Mouse (Mus musculus) thymus, postnatal 0 days (tissue): ENCODE data around the gene Fam110c. TPM values are rescaled to one million over a fixed set of nuclear protein-coding genes. Genes with fewer than 3 reads are reported as not detected.
A peak's percentile ranks its signal among the peaks of the same experiment; 100 is the strongest.

Source experiments
- DNase-seq: peaks from one replicate; pipeline ENCODE4 v3.0.0-alpha.2; 2015; ENCODE audit warnings: low spot score
- polyA plus RNA-seq: library from polyadenylated mRNA; unstranded; fragments of >200 nt; fragmentation: Nextera tagmentation; extraction: Ambion mirVana; gene quantifications from 2 replicates; pipeline ENCODE4 v1.2.1, GENCODE M21; 2015

Fam110c gene
- polyA plus RNA-seq, 1 experiment from 2014 or later = 0.26 TPM

DNA sequence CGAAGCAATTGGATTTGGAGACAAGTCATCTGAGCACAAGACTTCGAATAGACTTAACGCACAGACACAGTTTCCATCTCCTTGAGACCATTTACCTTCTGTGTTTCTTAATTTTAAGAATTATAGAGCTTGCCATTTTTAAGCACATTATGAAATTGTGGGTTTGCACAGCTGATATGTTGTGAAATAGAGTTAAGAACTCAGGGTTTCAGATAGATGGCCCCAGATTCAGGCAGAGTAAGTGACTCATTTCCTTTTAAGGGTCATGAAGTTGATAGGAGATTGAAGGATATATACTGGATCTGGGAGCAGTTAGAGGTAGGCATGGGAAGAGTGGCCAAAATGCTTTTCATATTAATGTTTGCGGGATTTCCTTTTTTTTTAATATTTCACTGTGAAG lies 27.5 kb downstream of the Fam110c start:
- no peak for DNase-seq

DNA sequence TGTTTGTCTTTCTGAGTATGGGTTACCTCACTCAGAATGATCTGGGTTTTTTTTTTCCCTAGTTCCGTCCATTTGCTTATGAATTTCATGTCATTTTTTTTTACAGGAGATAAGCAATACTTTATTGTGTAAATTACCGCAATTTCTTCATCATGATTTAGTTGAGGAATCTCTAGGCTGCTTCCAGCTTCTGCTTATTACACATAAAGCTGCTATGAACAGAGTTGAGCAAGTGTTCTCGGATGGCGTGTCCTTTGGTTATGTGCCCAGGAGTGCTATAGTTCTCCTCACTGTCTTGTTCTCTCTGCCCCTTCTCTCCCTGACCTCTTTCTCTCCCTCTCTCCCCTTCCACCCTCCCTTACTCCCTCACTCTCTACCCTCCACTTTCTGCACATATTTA lies 28.2 kb downstream of the Fam110c start:
- DNase-seq = no peak

DNA sequence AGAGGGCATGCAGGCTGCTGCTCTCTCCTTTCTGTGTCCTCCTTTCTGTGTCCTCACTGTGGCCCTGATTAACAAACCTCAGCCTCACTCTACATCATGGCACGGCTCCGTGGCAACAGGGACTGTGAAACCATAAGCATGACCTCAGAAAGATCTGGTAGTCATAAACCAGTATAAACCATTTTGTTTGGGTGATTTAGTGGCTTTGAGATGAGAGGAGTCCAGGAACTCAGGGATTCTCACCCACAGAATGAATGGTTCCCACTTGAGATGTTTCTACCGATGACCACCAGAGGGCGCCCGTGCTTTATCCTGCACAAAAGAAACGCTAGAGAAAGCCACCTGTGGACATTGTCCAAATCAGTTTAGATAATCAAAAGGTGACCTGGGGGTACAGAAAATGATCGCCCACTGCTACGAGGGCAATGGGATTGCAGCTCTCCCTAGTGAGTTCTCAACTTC lies 42.4 kb downstream of the Fam110c start:
- DNase-seq = peak; percentile 42

DNA sequence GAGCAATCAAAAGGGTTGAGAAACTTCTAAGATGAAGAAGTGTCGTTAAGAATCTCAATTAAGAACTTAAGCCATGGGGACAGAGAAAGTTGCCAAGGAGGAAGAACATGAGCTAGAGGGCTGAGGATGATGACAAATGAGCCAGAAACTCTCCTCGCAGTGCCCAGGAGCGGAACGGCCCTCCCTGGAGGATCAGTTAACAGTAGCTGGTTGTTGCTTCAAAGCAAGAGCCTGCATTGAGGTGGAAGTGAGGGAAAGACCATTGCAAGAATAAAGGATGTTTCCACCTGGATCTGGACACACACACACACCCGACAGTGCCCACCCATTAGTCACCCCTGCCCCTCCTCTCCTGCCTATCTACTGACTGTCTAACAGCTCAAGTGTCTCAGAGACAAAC lies 46.9 kb downstream of the Fam110c start:
- DNase-seq = no peak

DNA sequence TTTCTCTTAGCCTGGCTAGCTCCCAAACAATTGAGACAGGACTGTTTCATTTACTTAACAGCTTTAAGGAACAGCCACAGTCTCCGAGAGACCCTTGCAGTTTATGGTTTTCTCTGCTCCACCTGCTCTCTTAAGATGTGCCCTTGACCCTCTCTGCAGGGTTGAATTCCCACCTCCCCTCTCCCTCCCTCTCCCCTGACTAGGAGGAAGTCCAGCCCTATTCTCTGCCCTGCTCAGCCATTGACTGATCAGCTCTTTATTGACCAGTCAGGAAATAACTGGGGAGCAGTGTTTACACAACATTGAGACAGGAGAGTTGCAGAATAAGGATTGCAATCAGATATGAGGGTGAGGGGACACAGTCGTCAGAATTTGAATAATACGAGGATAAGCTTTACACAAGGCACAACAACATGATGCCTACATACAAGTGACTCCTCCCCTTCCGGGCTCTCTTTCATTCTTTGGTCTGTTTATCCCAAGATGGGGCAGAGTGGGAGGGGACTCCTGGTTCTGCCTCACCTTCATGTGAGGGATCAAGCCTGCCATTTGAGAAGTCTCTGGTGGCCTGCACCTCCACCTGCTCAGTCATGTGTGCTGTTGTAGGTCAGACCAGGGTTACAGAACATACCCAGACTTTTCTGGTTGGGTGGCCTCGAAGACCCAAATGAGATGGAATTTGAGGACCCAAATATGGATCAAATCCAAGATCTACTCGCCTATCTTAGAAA lies 49.4 kb downstream of the Fam110c start:
- no peak for DNase-seq

DNA sequence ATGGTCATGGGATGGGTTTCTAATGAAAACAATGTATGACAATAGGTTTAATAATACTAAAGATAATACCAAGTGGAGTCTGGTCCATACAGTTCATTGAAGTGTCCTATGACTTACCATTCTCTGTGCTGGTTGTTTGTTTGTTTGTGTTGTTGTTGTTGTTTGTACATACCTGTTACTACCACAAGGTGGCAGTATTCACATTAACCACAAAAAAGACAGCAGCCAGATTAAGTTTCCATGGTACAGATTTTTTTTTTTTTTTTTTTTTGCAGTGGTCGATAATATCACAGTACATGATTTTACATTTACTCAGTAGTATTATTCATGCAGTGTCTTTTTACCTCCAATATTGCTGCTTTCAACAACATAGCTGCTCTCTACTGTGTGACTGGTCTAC lies 52.4 kb downstream of the Fam110c start:
- DNase-seq = no peak

DNA sequence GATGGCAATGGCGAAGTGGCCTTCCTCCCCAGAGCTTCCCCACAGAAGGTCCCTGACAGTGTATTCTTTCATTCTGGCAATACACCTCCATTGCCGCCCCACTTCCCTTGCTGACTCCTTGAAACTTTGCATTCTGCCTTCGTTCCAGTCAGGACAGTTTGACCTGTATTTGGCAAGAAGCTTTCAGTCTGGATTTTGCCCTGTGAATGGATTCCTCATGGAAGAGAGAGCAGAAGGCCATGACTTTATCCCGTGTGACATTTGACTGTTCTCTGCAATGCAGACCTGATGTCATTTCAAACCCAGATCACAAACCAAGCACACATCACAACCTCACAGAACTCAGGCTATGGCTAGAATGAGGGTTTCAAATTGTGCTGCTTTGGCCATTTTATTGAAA lies 55.9 kb downstream of the Fam110c start:
- DNase-seq = no peak

Other genes with a start within 250 kb of the Fam110c start
- gene Alkal2, start 189.5 kb upstream of the Fam110c start, polyA plus RNA-seq = 0.17 TPM in 1 of 2 replicates, not detected in the other
- 116 and 119 TPM in 2 replicates for gene Acp1, start 162.3 kb upstream of the Fam110c start, polyA plus RNA-seq
- gene Sh3yl1, start 162.2 kb upstream of the Fam110c start, polyA plus RNA-seq = 4.1 and 5.1 TPM in 2 replicates
- gene Gm6993, start 166.9 kb downstream of the Fam110c start, polyA plus RNA-seq = not detected in 2 replicates
- gene Lamb1, start 191.4 kb downstream of the Fam110c start, polyA plus RNA-seq = 13.6 and 14.0 TPM in 2 replicates